Mouse (Mus musculus) lung, postnatal 10 days (tissue): Measurements from ENCODE around the gene Cnrip1.
"Not testable (repeated sequence)": the region's sequence is repeated elsewhere in the genome, so short reads cannot be mapped to it uniquely, and the experiment has no call there.

ENCODE experiments used
- DNase-seq: peaks from one replicate; pipeline ENCODE4 v3.0.0; 2021

Cnrip1 gene

DNA sequence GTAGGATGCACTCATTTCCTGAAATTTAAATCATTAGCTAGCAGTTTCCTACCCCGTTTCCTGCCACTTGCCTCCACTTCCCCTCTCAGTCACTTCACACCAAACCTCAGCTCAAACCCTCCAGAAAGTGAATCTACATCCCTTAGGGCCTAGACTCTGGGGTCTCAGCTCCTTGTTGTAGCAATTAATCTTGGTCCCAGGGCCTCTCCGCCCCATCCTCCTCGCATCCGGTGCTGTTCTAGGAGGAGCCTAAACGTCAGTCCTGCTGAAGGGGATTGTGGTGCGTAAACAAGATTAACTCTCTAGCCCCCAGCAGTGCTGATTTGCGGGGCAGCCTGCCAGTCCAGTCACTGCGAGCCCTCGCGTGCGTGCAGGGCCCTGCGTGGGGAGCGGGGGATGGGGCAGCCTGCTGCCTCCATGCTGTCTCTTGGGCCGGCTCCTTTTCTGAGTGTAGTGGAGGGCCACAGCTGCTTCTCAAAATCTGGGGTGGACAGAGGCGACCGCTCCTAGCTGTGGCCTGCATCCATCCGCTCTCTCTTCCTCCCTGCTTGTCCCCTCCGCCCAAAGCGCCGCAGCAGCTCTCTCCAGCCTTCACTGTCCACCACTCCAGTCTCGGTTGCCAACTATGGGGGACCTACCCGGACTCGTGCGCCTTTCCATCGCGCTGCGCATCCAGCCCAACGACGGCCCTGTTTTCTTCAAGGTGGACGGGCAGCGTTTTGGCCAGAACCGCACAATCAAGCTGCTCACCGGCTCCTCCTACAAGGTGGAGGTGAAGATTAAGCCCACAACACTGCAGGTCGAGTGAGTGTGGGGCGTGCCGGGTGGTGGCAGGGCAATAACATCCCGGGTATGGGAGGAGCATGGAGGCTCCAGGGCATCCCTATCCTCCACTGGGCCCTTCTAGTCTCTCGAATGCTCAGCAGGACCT, at the start of gene Cnrip1, which contains the start of gene Plek:
Gene Cnrip1, plus strand, starts transcription at position 42 of the 931 bp plus-strand sequence.
Gene Plek, minus strand, starts transcription at position 837 of the 931 bp plus-strand sequence.
- peak; percentile 85 for DNase-seq

DNA sequence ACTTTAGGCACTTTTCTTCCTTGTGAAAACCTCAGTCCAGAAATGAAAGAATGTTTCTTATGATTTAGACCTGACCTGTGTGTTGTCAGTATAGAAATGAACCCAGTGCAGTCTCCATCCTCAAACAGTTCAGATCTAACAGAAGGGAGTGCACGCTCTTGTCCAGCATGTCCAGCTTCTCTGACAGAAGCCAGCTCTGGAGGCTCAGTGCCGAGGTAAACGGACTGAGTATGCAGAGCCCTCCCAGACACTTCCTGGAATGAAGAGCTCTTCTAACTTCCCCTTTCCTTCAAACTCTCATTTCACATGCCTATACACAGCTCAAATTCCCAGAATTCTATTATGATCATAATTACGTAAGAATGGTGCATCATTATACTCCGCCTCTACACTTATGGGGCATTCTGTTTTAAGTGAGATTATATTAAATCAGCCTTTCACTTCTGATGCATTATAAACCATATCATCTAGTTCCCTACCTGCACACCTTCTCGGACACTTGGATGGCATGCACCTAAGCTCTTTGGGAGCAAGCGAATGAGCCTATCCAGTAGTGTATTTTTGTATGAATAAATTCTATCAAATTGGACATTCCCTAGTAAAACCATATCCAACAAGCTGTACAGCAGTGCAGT, 48.5 kb upstream of the Cnrip1 start:
- no peak for DNase-seq

DNA sequence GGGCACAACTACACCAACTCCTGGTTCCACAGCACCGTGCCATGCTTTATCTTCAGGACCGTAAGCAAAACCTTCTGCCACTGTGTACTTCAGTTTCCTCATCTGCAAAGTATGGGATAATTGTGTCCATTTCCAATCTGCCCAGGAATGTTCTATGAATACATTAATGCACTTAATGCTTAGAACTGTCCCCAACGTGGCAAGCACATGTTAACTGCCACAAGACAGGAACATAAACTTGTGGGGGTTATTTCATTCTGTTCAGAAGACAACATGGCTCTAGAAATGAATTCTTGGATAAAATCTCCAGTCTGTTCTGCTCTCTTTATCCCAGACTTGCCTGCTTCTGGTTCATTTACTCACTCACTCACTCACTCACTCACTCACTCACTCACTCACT, 47.6 kb upstream of the Cnrip1 start:
- no peak for DNase-seq

DNA sequence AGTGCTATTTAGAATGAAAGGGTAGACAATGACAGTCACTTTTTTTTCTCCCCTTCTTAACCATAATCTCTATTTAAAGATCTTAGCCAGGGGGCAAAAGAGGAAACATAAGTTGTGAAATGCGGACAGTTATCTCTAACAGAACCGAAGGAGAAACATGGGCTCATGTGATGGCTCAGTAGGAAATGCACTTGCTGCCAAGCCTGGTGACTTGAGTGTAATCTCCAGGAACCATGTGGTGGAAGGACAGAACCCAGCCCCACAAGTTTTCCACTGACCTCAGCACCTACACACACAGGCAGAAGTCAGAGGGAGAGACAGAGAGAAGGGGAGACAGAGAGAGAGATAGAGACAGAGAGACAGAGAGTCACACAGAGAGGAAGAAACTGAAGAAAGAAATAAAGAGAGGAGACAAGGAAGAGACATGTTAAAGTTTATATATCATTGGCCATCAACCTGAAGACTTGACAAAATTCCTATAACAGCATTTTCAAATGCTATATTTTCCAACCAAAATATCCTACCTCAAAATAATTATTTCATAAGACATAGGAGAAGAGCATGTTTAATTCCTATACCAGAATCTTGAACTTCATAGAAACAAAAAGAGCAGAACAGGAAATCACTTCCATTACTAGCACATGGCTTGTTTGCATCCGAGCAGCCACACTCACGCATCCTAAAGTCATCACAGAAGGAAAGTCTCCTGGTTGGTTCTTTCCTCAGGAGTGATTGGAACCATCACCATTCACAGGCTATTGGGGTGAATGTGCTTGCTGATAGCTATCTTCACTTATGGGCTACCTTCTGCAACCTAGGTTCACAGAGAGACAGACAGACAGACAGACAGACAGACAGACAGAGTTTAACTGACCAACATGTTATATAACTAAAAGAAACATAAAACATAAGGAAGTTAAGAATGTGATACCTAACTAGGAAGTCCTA, 46.2 kb upstream of the Cnrip1 start:
- DNase-seq = no peak

DNA sequence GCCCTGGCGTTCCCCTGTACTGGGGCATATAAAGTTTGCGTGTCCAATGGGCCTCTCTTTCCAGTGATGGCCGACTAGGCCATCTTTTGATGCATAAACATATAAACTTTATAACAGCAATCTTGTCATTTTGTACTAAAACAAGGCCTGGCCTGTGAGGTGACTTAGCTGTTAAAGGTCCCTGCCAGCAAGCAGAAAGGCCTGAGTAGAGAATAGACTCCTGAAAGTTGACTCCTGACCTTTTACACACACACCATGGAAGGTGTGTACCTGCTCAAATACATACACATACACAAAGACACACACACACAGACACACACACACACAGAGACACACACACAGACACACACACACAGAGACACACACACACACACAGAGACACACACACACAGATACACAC, 44.9 kb upstream of the Cnrip1 start:
- DNase-seq = not testable (repeated sequence)

DNA sequence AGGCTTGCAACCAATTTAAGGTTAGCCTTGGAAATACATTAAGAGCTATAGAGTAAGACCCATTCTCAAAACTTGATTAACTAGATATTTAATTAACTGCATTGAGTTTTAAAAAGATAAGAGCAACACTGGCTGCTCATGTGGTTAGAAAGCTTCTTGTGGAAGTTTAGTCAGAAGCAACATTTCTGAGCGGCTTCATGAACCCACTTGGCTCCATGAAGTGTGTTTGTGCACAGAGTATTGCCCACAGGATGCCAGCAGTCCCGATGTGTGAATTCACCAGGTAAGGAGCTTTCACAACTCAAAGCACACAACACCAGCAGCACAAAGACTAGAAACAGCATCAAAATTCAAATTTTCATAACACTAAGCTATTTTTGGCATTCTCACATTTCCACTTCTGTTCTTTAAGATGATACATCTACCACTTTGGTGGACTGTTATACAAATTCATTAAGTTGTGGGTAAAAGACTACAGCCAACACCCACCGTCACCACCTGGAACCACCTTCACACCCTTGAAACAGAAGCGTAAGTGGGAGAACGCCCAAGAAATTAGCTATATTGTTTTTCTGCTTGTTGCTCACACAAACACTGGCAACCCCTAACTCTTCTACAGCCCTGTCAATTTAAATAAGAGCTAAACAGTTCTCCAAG, 43.7 kb upstream of the Cnrip1 start:
- no peak for DNase-seq

DNA sequence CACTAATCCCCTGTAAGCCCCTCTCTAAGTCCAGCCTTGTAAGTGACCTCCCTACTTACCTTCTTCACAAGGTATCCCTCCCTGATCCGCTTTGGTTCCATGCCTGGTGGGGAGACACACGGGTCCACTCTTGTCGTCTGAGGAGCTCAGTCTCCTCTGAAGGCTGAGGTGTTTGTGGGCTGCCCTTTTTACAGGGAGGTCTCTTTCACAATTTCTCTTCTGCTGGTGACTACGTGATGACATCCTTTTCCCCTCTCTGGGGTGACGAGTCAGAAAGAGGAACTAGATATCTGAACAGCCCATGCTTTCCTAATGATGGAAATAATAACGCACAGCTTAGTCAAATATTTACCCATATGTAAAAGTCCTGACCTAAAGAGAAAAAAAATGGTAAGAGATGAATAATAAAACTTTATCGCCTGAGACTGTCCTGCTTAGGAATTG, 42.9 kb upstream of the Cnrip1 start:
- DNase-seq = no peak

DNA sequence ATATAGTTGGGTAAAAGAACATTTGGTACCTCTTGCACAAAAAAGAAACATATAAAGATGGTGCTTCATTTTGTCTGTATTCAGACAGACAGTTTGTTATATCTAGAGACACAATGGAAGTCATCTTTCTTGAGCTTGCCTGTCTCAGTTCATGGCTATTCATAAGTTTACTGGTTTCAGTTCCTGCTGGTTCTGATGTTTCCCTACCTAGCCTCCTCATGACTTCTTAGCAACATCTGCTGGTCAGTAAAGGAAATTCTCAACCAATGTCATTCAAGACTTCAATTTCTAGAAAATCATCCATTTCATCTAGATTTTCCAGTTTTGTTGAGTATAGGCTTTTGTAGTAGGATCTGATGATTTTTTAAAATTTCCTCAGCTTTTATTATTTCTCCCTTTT, 38.4 kb upstream of the Cnrip1 start:
- DNase-seq = no peak

DNA sequence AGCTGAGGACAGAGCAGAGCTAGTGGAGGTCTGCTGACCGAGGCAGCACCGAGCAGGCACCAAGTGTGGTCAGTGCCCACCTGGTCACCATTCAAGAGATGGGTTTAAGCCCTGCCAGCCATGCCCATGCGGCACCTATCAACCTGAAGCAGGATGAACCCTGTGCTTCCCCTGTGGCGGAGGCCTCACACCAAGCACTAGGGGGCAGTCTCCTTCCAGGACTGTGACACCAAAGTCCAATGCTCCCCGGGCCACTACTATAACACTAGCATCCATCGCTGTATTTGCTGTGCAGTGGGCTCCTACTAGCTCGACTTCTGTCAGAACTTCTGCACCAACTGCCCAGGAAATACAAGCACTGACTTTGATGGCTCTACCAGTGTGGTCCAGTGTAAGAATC, 32.1 kb upstream of the Cnrip1 start:
- DNase-seq = no peak

DNA sequence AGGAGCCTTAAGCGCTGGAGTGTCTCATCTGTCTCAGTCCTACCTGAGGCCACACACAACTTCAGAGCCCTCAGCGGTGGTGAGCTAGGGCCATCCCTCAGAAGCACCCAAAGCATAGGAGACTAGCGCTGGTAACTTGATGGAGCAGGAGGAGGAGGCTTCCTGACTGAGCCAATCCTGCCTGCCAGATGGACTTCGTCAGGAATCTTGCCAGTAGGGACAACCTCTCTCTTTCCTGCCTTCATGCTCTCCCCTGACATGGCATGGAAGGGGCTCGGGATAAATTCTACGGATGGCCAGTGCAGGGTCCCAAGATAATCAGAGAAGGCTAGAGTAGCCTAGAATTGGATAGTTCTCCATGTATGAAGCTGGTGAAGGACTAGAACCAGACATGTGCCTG, 28.2 kb upstream of the Cnrip1 start:
- DNase-seq = peak; percentile 24

DNA sequence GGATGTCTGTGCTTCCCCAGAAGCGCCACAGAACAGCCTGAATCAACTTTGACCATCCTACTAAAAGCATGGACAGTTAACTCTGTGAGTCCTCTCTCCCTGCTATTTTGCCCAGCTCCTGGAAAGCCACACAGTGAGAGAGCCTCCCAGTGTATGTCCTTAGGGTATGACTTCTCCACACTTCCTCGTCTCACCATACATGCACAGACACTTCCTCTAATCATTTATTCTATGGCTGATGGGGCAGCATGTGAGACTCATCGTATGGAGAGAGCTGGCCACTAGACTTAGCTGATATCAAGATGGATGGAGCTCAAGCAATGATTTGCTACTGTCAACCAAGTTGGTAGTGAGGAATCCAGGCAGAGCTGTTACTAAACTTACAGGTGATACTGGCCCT, 27.4 kb upstream of the Cnrip1 start:
- no peak for DNase-seq

DNA sequence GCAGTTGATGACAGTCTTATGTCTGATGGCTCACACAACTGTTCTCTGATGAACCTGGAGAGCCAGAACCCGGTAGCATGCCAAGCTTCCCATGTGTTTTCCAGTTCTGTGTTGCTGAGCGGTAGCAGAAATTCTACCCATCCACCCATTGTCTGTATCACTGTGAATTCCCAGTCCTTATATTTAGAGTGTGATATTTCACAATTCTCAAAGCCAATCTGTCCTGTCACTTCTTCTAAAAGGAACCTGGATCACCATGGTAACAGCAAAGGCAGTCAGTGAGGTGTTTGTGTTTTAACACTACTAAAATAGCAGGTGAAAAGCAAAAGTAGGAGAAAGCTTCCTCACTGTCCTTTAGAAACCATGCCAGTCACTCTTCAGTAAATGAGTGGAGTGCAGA, 5.6 kb upstream of the Cnrip1 start:
- no peak for DNase-seq

DNA sequence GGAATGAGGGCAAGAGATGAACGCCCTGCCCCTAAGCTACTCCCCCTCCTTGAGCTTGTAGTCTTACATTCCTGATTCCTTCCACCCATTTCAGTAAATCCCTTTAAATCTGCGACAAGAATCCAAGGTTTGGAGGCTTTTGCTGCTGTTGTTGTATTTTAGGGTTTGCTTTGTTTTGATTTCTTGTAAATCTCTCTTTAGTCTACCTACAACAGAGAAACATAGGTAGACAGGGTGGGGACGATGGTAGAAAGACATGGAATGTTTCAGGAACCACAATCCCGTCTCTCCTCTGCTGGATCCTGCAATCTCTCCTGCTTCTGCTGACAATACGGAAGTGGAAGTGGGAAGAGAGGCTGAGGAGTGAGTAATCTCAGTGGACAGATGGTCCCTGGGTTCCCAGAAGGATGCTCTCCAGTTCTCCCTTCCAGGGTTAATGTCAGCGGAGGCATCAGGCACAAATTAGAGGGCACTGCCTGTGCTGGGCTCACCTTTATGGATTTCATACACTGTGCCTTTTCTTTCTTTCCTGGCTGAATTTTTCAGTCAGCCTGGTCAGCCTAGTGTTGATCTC, 1.2 kb downstream of the Cnrip1 start:
- DNase-seq = no peak

DNA sequence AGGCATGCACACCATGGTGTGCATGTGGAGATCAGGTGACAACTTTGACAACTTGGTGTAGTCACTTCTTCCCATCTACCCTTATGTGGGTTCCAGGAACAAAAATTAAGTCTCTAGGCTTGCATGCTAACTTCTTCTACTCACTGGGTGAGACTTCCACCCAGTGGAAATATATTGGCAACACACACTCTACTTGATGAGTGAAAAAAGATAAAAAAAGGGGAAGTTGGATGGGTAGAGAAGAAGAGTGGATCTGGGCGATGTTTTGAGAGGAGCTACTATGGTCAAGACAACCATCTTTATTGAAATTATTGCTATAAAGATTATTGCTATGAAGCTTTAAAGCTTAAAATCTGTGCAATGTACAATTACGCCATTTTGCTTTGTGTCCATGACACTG, 18.0 kb downstream of the Cnrip1 start:
- not testable (repeated sequence) for DNase-seq

DNA sequence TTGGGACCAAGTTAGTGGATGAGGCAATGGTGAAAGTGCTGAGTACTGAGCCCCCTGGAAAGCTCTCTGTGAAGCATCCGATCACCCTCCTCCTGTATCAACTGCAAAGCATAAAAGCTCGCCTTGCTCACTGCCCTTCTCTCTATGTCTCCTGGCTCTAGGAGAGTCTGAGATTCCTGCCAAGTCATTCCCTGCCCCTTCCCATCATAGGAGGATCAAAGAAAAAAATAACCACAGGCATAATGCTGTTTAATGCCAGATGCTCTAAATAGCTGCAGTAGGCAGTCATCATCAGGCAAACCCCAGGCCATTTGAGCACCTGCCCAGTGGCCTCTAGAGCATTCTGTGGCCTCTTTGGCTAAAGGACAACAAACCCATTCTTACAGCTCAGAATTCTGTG, 24.3 kb downstream of the Cnrip1 start:
- no peak for DNase-seq

DNA sequence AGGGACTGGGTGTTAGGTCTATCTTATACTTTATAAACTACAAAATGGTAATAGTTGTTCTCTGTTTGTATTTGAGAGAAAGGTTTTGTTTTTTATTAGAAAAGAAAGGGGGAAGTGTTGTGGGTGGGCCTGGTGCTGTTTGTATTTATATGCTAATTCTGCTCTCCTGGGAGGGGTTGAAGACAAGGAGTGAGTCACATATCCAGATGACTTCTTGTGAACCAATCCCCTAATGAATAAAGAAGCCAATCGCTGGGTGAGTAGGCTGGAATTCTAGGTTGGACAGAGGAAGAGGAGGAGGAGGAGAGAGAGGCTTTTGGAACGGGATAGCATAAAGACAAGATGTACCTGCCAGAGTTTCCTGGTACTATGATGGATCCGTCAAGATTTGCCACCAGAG, 30.7 kb downstream of the Cnrip1 start:
- DNase-seq = no peak

DNA sequence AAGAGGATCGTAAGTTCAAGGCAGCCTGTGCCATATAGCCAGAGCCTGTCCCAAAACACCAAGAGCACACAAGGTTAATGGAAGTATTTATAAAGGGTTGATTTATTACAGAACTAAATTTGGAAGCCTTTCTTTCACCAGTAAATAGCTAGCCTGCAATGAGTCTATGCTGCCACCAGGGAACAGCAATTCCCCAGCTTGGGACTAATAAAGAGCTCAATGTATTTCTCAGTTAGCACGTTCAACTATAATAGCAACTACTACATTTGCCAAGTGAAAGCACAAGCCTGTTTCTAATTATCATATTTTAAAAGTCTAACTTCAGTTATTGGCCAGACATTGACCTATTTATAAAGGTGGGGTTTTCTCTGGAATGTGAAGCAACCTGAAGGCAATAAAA, 31.6 kb downstream of the Cnrip1 start:
- peak; percentile 41 for DNase-seq

DNA sequence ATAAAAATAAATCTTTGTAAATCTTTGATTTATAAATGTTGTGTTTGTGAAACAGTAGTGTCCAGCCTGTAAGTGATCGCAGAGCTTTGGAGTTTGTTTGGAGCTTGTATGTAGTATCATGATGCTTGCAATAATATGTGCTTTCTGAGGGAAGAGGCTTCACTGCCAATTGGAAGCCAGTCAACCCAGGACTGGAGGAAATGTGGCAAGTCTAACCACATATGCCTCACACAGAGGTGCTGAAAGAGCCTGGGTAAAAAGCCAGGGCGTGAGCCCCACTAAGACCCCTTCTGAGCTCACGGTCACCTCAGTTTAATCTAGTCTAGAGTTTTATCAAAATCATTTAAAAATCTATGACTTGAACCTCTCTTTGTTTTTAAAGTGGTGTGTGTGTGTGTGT, 32.1 kb downstream of the Cnrip1 start:
- DNase-seq = no peak

DNA sequence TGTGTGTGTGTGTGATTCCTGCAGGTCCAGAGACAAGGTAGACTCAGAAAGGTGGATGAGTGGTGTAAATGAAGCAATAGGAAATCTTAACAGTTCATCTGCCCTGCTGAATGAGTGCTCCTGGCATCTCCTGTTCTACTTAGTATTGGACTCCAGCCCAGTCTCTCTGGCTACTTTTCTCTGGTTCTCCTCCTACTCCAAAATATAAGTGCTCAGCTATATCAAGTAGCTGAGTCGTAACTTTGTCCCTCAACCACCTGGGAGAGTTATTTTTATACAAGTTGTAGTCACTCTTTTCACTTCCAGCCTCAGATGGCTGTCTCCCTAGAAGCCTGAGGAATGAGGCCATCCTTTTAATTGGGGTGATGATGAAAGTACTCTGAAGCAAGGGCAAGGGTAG, 32.5 kb downstream of the Cnrip1 start:
- peak; percentile 4 for DNase-seq

DNA sequence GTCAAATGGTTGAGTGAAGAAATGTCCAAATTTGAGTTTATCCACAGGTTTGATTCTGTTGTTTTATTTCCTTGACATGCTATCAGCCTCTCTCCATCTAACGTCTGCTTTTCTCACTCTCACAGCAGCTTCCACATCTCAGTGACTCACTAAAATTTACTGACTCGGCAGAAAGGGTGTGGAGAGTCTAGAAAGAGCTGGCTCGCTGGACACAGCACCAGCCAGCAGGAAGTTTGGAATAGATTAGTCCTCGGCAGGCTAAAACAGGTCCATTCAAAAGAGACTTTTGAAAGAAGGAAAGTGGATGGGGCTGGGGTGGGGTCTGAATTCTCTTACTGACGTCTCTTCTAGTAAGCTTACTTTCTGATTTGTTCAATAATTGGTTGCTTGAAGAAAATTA, 34.7 kb downstream of the Cnrip1 start:
- DNase-seq = peak; percentile 17

DNA sequence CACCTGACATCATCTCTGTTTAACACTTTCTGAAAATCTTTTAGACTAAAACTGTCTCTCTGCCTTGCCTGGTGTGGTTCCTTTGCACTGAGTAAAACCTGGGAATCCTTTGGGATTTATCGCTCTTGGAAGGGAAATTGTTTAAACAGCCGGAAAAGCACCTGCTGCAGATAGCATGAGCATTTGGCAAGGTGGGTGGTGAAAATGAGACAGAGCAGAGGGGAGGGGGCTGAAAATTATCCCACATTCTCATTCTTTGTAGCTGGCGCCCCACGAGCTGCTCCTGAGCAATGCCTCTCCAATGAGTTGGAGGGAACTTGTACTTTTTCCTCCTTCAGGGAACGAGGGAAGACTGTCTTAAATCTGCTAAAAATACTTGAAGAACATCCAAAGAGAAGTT, 55.5 kb downstream of the Cnrip1 start:
- DNase-seq = no peak

DNA sequence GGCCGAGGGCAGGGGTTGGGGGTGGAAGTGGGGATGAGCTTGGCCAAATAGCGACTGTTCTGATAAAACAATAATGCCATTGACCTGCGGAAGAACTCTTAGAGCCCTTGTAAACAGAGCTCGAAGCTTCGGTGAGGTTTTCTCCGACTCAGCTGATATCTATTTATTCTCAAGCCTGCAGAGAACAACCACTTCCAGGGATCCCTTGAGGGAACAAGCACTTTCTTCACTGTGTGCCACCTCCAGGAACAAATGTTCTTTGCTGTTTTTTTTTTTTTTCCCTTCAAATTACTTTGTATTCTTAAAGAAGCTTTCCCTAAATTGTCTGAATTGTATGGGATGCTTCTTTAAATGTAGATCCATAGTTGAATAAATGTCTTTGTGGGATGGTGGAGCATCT, 56.0 kb downstream of the Cnrip1 start:
- no peak for DNase-seq
